Mouse (Mus musculus) embryonic facial prominence, embryonic 11.5 days (tissue): ENCODE results near the gene Gpcpd1. TPM values are rescaled to one million over a fixed set of nuclear protein-coding genes. Genes with fewer than 3 reads are reported as not detected.

Experiments
- ATAC-seq: fragments of 200-750 bp; cut with Nextera tagmentation; replicated peaks from 2 replicates; pipeline ENCODE4 v1.8.0; 2017; ENCODE audit warnings: low read depth; ENCODE audit not compliant: insufficient number of reproducible peaks, low FRiP score, low TSS enrichment
- DNase-seq: peaks from one replicate; pipeline ENCODE4 v3.0.0-alpha.2; 2015; ENCODE audit warnings: low spot score
- H3K27ac ChIP-seq: fragments of 300-500 bp; sonication (generic); replicated peaks from 2 replicates; pipeline ENCODE4 v1.5.1; 2014; ENCODE audit warnings: mild to moderate bottlenecking, low read depth, low read length, control low read depth
- H3K27me3 ChIP-seq: fragments of 300-500 bp; sonication (generic); 2 replicates; pipeline ENCODE4 v1.6.1; 2014; ENCODE audit warnings: mild to moderate bottlenecking, low read length, moderate library complexity, mixed read lengths; ENCODE audit not compliant: control insufficient read depth, insufficient read depth
- H3K36me3 ChIP-seq: fragments of 300-500 bp; sonication (generic); replicated peaks from 2 replicates; pipeline ENCODE4 v1.6.1; 2014; ENCODE audit warnings: low read depth, mild to moderate bottlenecking, low read length, moderate library complexity, mixed read lengths; ENCODE audit not compliant: control insufficient read depth, insufficient read depth
- H3K4me1 ChIP-seq: fragments of 300-500 bp; sonication (generic); 2 replicates; pipeline ENCODE4 v1.6.1; 2014; ENCODE audit warnings: low read length, mixed read lengths; ENCODE audit not compliant: control insufficient read depth, insufficient read depth
- H3K4me2 ChIP-seq: fragments of 300-500 bp; sonication (generic); 2 replicates; pipeline ENCODE4 v1.6.1; 2014; ENCODE audit warnings: low read depth, mild to moderate bottlenecking, control low read depth, low read length, moderate library complexity
- H3K4me3 ChIP-seq: fragments of 300-500 bp; sonication (generic); 2 replicates; pipeline ENCODE4 v1.5.1; 2014; ENCODE audit warnings: low read depth, low read length, control low read depth
- H3K9ac ChIP-seq: fragments of 300-500 bp; sonication (generic); replicated peaks from 2 replicates; pipeline ENCODE4 v1.6.1; 2014; ENCODE audit warnings: mild to moderate bottlenecking, control low read depth, low read length
- H3K9me3 ChIP-seq: fragments of 300-500 bp; sonication (generic); replicated peaks from 2 replicates; pipeline ENCODE4 v1.6.1; 2016; ENCODE audit warnings: mild to moderate bottlenecking, low read length, inconsistent platforms, mixed read lengths; ENCODE audit not compliant: control insufficient read depth
- WGBS: fragments of 180-500 bp; shearing (Covaris S2); extraction: QIAGEN DNeasy Blood & Tissue Kit; methylation state at CpG from one replicate; pipeline ENCODE4 v1.1.7; 2014; 5-methylcytosine and 5-hydroxymethylcytosine counted together
- polyA plus RNA-seq: library from polyadenylated mRNA; unstranded; fragments of >200 nt; fragmentation: Nextera tagmentation; extraction: Ambion mirVana; gene quantifications from 2 replicates; pipeline ENCODE4 v1.2.1, GENCODE M21; 2014

Gpcpd1 gene
- polyA plus RNA-seq, 1 experiment from 2014 or later: 40.1 TPM

DNA sequence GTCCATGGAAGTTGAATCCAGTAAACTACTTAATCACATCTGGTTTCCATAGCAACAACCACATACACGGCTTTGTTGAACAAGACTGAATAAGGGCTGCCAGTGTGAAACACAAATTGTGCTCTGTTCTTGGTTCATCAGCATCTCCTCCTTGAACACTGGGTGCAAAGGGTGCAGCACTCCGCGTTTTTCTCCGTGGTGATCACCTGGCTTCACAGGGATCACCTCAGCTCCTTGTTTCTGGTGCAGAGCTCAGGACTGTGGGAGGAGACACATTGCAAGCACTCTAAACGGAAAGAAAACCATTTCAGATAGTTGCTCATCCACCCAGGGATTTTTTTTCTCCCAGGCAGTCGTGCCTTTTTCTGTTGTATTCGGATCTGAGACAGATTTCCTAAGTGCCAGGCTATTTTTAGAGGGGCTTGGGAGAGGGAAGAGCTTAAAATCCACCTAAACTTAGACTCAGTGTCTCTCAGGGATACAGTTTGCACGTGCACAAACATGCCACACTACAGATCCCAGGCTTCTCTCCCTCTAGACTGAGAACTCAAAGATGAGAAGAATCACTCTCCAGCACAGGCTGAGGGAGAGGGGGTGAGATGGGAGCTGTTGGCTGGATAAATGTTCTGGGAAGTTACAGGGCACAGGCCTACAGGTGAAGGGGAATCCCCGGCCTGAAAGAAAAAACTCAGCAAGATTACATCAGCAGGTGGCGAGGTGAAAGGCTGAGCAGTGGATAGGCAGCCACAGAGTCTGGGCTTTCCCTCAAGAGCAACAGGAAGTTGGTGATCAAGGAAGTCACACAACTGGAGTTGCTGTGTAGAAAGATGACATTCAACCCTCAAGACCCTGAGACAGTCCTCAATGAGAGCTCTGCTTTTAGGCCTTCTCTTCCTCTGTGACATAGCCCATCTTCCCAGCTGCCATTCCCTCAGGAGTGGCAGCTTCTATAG is 19.9 kb upstream of the Gpcpd1 start:
- Histone ChIP-seq H3K9me3 (no peaks in the 10 kb centered on the region), H3K4me3 (no peak overlapping the region), H3K27ac (no peak overlapping the region), H3K4me2 (no peak overlapping the region), H3K27me3 (no peaks in the 10 kb centered on the region), H3K9ac (no peak overlapping the region), H3K4me1 (no peaks in the 10 kb centered on the region), H3K36me3 (no peaks in the 10 kb centered on the region)
- DNase-seq: peak; percentile 62
- ATAC-seq: no peak
- WGBS: 58% methylated on average over 10 of the region's 10 CpGs

DNA sequence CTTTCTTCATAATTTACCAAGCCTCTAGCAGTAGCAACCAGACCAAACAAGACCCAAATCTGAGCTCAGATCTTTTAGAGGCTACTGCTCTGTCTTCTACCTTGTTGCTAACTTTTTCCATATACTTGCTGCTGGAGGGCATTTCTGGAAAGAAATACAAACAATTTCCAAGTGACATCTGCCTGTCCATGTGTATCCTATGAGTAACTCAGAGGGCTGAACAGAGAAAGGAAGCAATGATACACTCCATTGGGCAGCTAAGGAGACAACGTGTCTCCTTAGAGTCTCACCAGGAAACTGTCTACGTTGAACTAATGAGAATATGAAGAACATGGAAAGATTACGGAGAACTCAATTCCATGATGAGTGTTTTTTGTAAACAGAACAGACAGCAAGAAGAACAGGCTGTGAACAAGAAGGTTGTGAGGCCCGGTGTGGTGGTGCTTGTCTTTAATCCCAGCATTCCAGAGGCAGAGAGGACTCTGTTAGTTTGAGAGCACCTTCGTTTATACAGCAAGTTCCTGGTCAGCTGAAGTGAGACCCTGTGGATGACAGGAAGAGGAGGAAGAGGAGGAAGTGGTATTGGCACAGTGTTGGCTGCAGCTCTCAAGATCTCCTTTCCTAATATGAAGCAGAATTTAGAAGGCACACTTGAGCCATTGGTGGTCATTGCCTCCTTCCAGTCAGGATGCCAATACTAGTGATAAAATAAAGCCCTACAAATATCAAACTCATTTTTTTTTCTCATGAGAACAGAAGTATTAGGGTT is 18.4 kb upstream of the Gpcpd1 start:
- DNase-seq (no peak), ATAC-seq (no peak)
- Histone ChIP-seq H3K36me3 (no peaks in the 10 kb centered on the region), H3K9ac (no peak overlapping the region), H3K9me3 (no peaks in the 10 kb centered on the region), H3K4me2 (no peak overlapping the region), H3K4me3 (no peak overlapping the region), H3K27ac (no peak overlapping the region), H3K4me1 (no peaks in the 10 kb centered on the region), H3K27me3 (no peaks in the 10 kb centered on the region)
- 76% methylated on average over 5 of the region's 5 CpGs for WGBS

DNA sequence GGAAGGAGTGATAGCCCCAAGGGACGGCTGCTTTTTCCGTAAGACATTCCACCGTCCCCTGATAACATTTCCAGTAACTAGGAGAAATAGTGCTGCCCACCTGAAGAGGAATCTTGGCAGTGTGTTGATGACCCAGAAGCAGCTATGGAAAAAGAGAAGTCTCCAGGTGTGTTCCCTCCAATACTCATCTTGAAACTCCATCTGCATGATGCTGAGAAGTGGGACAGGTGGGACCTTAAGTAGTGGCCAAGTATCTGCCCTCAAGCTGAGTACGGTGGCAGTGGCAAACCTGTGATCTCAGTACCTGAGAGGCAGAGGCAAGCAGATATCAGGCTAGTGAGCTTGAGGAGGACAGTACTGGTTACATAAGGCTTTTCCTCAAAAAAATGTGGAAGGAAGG is 17.4 kb upstream of the Gpcpd1 start:
- H3K27me3 ChIP-seq: no peaks in the 10 kb centered on the region
- H3K9me3 ChIP-seq: no peaks in the 10 kb centered on the region
- DNase-seq: no peak
- ATAC-seq: no peak
- no peaks in the 10 kb centered on the region for H3K4me1 ChIP-seq
- no peak overlapping the region for H3K4me3 ChIP-seq
- no peak overlapping the region for H3K9ac ChIP-seq
- H3K4me2 ChIP-seq: no peak overlapping the region
- no peaks in the 10 kb centered on the region for H3K36me3 ChIP-seq
- H3K27ac ChIP-seq: no peak overlapping the region
- 85% methylated on average over 4 of the region's 4 CpGs for WGBS

DNA sequence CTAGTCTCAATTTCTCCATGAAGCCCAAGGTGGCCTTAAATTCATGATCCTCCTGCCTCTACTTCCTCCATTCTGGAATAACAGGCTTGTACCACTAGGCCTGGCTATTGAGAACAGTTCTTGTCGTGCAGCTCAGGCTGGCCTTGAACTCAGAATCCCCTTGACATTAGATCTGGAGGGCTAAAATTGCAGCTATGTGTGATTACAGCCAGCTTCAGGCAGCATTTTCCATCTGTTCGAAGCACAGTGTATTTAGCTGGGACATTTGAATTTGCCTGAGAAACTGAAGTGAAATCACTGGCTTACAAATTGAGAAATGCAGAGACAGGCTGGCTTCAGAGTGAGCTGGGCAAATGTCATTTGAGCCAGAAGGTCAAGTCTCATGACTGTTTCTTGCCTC is 16.2 kb upstream of the Gpcpd1 start:
- WGBS: 75% methylated on average over 2 of the region's 2 CpGs
- DNase-seq (no peak), ATAC-seq (no peak)
- no peak overlapping the region for H3K27ac ChIP-seq
- no peak overlapping the region for H3K4me2 ChIP-seq
- no peaks in the 10 kb centered on the region for H3K36me3 ChIP-seq
- H3K9ac ChIP-seq: no peak overlapping the region
- H3K4me3 ChIP-seq: no peak overlapping the region
- no peaks in the 10 kb centered on the region for H3K4me1 ChIP-seq
- no peaks in the 10 kb centered on the region for H3K27me3 ChIP-seq
- no peaks in the 10 kb centered on the region for H3K9me3 ChIP-seq

DNA sequence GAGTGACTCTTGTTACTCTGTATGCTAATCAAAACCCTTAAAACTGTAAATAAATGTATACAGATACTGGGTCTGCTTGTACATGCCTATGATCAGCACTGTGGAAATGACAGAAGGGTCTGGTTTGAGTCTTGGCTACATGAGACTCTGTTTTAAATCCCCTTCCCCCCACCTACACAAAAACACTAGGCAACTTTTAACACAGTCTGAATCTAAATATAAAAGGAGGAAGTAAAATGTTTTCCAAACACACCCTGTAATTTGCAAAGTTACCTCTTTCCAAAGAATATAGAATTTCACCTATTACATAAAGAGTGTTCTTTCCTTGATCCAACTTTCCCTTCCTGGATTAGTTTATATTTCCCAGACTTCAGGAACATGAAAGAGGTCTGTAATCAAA is 14.2 kb upstream of the Gpcpd1 start:
- Histone ChIP-seq H3K9me3 (no peaks in the 10 kb centered on the region), H3K4me1 (no peaks in the 10 kb centered on the region), H3K9ac (no peak overlapping the region), H3K36me3 (no peaks in the 10 kb centered on the region), H3K4me3 (no peak overlapping the region), H3K27ac (no peak overlapping the region), H3K27me3 (no peaks in the 10 kb centered on the region), H3K4me2 (no peak overlapping the region)
- ATAC-seq (no peak), DNase-seq (peak; percentile 19)

DNA sequence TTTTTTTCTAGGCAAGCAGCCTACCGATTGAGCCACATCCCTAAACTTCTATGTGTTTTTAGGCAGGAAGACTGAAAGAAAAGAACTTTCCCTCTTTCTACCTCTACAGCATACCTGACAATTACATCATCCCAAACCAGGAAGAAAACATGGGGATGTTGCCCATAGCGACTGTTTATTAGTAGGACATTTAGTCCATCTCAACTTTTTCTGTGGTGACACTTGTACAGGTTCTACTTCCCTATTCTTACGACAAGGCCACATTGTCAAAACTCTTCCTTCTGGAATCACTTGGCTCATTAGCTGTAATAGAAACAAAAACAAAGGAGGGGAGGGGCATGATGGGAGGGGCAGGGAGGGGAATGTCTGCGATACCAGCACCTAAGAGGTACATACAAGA is 12.6 kb upstream of the Gpcpd1 start:
- H3K36me3 ChIP-seq: no peaks in the 10 kb centered on the region
- no peak overlapping the region for H3K27ac ChIP-seq
- no peak overlapping the region for H3K9ac ChIP-seq
- H3K4me2 ChIP-seq: no peak overlapping the region
- ATAC-seq: no peak
- DNase-seq: no peak
- no peaks in the 10 kb centered on the region for H3K9me3 ChIP-seq
- WGBS: 79% methylated on average over 4 of the region's 4 CpGs
- no peaks in the 10 kb centered on the region for H3K4me1 ChIP-seq
- no peak overlapping the region for H3K4me3 ChIP-seq
- H3K27me3 ChIP-seq: no peaks in the 10 kb centered on the region

DNA sequence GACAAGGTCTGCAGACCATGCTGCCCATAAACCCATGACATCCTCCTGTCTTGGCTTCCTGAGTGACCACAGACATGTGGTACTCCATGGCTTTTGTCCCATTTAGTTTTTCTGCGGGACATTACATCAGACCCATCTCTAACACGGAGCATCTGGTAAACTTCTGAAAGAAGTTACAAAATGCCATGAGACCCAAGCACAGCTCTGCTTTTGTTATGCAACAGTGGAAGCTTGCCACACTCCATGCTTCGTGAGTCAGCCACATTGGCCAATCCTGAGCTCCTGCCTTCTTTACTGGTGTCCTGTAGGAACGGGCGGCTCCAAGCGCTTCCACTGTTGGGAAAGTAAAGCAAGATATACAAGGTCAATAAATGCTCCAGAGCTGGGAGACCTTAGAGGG is 11.6 kb upstream of the Gpcpd1 start:
- no peak for ATAC-seq
- no peak overlapping the region for H3K9ac ChIP-seq
- no peaks in the 10 kb centered on the region for H3K9me3 ChIP-seq
- 89% methylated on average over 6 of the region's 6 CpGs for WGBS
- no peak for DNase-seq
- H3K36me3 ChIP-seq: no peaks in the 10 kb centered on the region
- H3K4me3 ChIP-seq: no peak overlapping the region
- H3K27ac ChIP-seq: no peak overlapping the region
- H3K4me2 ChIP-seq: no peak overlapping the region
- H3K27me3 ChIP-seq: no peaks in the 10 kb centered on the region
- H3K4me1 ChIP-seq: no peaks in the 10 kb centered on the region

DNA sequence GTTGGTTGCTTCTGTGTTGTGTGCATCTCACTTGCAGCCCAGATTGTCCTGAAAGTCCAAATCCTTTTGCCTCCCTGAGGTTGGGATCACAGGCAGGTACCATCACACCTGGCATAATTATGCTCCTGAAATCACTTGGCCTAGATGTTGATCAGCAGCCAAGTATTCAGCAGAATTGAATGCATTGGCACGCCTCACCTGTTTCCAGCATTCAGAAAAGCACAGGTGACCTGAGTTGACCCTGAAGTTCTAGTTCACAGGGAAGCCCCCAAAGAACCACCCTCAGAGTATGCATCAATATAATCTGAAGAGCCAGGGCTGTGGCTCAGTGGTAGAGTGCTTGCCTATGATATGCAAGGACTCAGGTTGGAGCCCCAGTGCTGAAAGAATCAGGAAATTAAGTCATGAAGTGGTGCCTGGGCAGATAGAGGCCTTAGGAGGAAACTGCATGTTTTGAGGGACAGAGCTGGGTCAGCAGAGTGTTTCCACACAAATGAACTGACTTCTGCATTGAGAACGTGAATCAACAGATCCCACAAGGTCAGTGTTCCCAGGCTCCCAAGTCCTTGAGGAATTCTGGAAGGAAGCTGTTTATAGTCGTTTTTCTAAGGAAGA is 10.4 kb upstream of the Gpcpd1 start:
- H3K4me1 ChIP-seq: no peaks in the 10 kb centered on the region
- H3K4me2 ChIP-seq: no peak overlapping the region
- H3K36me3 ChIP-seq: no peaks in the 10 kb centered on the region
- no peak overlapping the region for H3K27ac ChIP-seq
- H3K27me3 ChIP-seq: no peaks in the 10 kb centered on the region
- H3K9me3 ChIP-seq: no peaks in the 10 kb centered on the region
- ATAC-seq (no peak), DNase-seq (no peak)
- H3K4me3 ChIP-seq: no peak overlapping the region
- no peak overlapping the region for H3K9ac ChIP-seq
- 70% methylated on average over 3 of the region's 3 CpGs for WGBS
